Mouse (Mus musculus): Measurements from ENCODE around the gene Gpx2.

DNA sequence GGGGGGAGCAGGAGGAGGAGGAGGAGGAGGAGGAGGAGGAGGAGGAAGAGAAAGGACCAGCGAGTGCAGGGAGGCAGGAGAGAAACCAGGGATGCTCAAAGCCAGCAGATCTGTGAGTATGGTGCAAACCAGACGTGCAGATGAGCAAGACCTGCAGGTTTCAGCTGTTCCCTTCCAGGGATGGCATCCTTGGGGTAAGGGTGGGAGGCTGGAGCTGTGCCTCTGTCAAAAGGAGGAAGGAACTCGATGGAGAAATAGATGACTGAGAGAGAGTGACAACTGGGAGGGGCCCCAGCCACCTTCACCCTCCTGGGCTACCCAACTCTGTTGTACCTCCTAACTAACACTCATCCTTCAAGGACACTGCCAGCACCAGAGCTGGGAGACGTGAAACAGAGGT lies 21.4 kb upstream of the Gpx2 start:
- TF ChIP-seq CTCF (IDR thresholded peaks at IDR 0.05; ENCODE audit: low read depth) (no peak), EP300 (IDR thresholded peaks at IDR 0.05; ENCODE audit: low read depth) (no peak)

Measured in liver, embryonic 14.5 days (tissue).